Comparison of ENCODE assay signal across 12 mouse cellular contexts in genomic region chr6:136535176-136535575, GRCm38 (mm10). TPM values are rescaled to one million over a fixed set of nuclear protein-coding genes. Genes with fewer than 3 reads are reported as not detected.
DNase-seq lines count a peak whose midpoint lies in the region; ATAC-seq and TF ChIP-seq lines count a peak whose summit lies in the region.
"Had no signal": no experiment of that assay in that cellular context is flagged by ENCODE, and none has a peak within 500 bp of the region (broad histone marks: within the 10 kb centered on the region; RNA-seq: fewer than 3 reads in every experiment).

No protein-coding gene starts in this region.

- no peak for TF ChIP-seq CTCF in lung, postnatal 0 days (IDR thresholded peaks at IDR 0.05)

- 0 out of 2 replicates have a peak overlapping the region, but pooled peaks have one; percentile 48 for H3K9ac ChIP-seq in heart, embryonic 12.5 days
- H3K9ac ChIP-seq in lung, postnatal 0 days (replicated peaks; ENCODE audit: low read depth): no peak overlapping the region
- peak overlapping the region; percentile 61; the same call in 1 of the 2 replicates for H3K9ac ChIP-seq in hindbrain, embryonic 14.5 days
- 0 out of 2 replicates have a peak overlapping the region, but pooled peaks have one; percentile 7 for H3K9ac ChIP-seq in neural tube, embryonic 14.5 days (replicated peaks; ENCODE audit: low read depth, low read length)

- no peak; the same call in 1 of the 2 replicates for ATAC-seq in heart, embryonic 12.5 days (ENCODE audit: insufficient number of reproducible peaks, low FRiP score)
- no peak for ATAC-seq in lung, postnatal 0 days
- ATAC-seq in hindbrain, embryonic 14.5 days (ENCODE audit: low FRiP score): no peak
- no peak for ATAC-seq in neural tube, embryonic 14.5 days (ENCODE audit: low read depth)

- WGBS in heart, embryonic 12.5 days: 34% methylated on average over 5 of the region's 5 CpGs
- 34% methylated on average over 5 of the region's 5 CpGs for WGBS in lung, postnatal 0 days
- WGBS in hindbrain, embryonic 14.5 days: 42% methylated on average over 5 of the region's 5 CpGs
- 57% methylated on average over 5 of the region's 5 CpGs for WGBS in neural tube, embryonic 14.5 days

- peaks cover 27% of the 10 kb centered on the region for H3K36me3 ChIP-seq in heart, embryonic 12.5 days
- no peaks in the 10 kb centered on the region for H3K36me3 ChIP-seq in lung, postnatal 0 days (ENCODE audit: insufficient read depth, low read length)
- H3K36me3 ChIP-seq in hindbrain, embryonic 14.5 days (replicated peaks; ENCODE audit: control insufficient read depth, insufficient read depth): peaks cover 13% of the 10 kb centered on the region; the same call in 1 of the 2 replicates
- no peaks in the 10 kb centered on the region for H3K36me3 ChIP-seq in neural tube, embryonic 14.5 days (ENCODE audit: control insufficient read depth, insufficient read depth, low read length)

- H3K27ac ChIP-seq in heart, embryonic 12.5 days (ENCODE audit: poor library complexity, severe bottlenecking): 0 out of 2 replicates have a peak overlapping the region, but pooled peaks have one; percentile 27
- H3K27ac ChIP-seq in lung, postnatal 0 days (ENCODE audit: low read length): no peak overlapping the region
- H3K27ac ChIP-seq in hindbrain, embryonic 14.5 days: peak overlapping the region; percentile 88
- H3K27ac ChIP-seq in neural tube, embryonic 14.5 days (ENCODE audit: low read depth, low read length): peak overlapping the region; percentile 18; the same call in 1 of the 2 replicates

- H3K9me3 ChIP-seq in heart, embryonic 12.5 days (replicated peaks): no peaks in the 10 kb centered on the region
- H3K9me3 ChIP-seq in lung, postnatal 0 days (ENCODE audit: low read length): no peaks in the 10 kb centered on the region
- no peaks in the 10 kb centered on the region for H3K9me3 ChIP-seq in hindbrain, embryonic 14.5 days (ENCODE audit: control insufficient read depth, low read length)
- H3K9me3 ChIP-seq in neural tube, embryonic 14.5 days (ENCODE audit: control insufficient read depth, low read length): no peaks in the 10 kb centered on the region

- no peak for TF ChIP-seq EP300 in lung, postnatal 0 days (IDR thresholded peaks at IDR 0.05)

- DNase-seq in heart, adult 9 months (ENCODE audit: low spot score in 2 of 2): no peak
- DNase-seq in lung, postnatal 0 days (ENCODE audit: low spot score): peak; percentile 60
- no peak for DNase-seq in lung, postnatal 36 days
- no peak for DNase-seq in hindbrain, embryonic 14.5 days (ENCODE audit: low spot score)
- DNase-seq in kidney, adult 8-10 months: no peak
- DNase-seq: cerebellum, adult 8-10 months; gastrocnemius, postnatal 14 days; kidney, adult 9 months; layer of hippocampus, adult 9-11 months; spleen, adult 18-20 months had no signal

- H3K4me3 ChIP-seq in heart, embryonic 12.5 days: no peak overlapping the region
- no peak overlapping the region for H3K4me3 ChIP-seq in lung, postnatal 0 days (ENCODE audit: low read depth, low read length)
- no peak overlapping the region for H3K4me3 ChIP-seq in hindbrain, embryonic 14.5 days (replicated peaks; ENCODE audit: low read length)
- H3K4me3 ChIP-seq in neural tube, embryonic 14.5 days (ENCODE audit: low read depth, low read length): no peak overlapping the region

- peak overlapping the region; percentile 45 for H3K4me2 ChIP-seq in heart, embryonic 12.5 days
- H3K4me2 ChIP-seq in lung, postnatal 0 days (replicated peaks; ENCODE audit: low read depth, low read length): 0 out of 2 replicates have a peak overlapping the region, but pooled peaks have one; percentile 17
- H3K4me2 ChIP-seq in hindbrain, embryonic 14.5 days (replicated peaks): peak overlapping the region; percentile 47
- peak overlapping the region; percentile 23 for H3K4me2 ChIP-seq in neural tube, embryonic 14.5 days (ENCODE audit: low read depth, low read length)

- H3K4me1 ChIP-seq in heart, embryonic 12.5 days (replicated peaks): peaks cover 41% of the 10 kb centered on the region
- peaks cover 6% of the 10 kb centered on the region; the same call in 1 of the 2 replicates for H3K4me1 ChIP-seq in lung, postnatal 0 days (ENCODE audit: insufficient read depth, low read depth, low read length)
- peaks cover 33% of the 10 kb centered on the region for H3K4me1 ChIP-seq in hindbrain, embryonic 14.5 days (replicated peaks; ENCODE audit: control insufficient read depth, insufficient read depth, low read length)
- H3K4me1 ChIP-seq in neural tube, embryonic 14.5 days (ENCODE audit: control insufficient read depth, insufficient read depth, low read length): peaks cover 20% of the 10 kb centered on the region; the same call in 1 of the 2 replicates

- H3K27me3 ChIP-seq in heart, embryonic 12.5 days (replicated peaks): no peaks in the 10 kb centered on the region
- no peaks in the 10 kb centered on the region for H3K27me3 ChIP-seq in lung, postnatal 0 days (replicated peaks; ENCODE audit: insufficient read depth, low read length)
- no peaks in the 10 kb centered on the region for H3K27me3 ChIP-seq in hindbrain, embryonic 14.5 days (ENCODE audit: control insufficient read depth, insufficient read depth, low read length)
- H3K27me3 ChIP-seq in neural tube, embryonic 14.5 days (ENCODE audit: control insufficient read depth, insufficient read depth, low read length): no peaks in the 10 kb centered on the region

RNA-seq across cellular contexts. Expression of gene Atf7ip, which starts 29.2 kb away (rescaled TPM):
- polyA plus RNA-seq in heart, embryonic 12.5 days (2016; fragmentation: Nextera tagmentation; extraction: Ambion mirVana): 51.0 and 51.5 TPM in 2 replicates
- 13.9 and 14.9 TPM in 2 replicates for polyA plus RNA-seq in lung, postnatal 0 days (2015; fragmentation: Nextera tagmentation; extraction: Ambion mirVana)
- 42.8 and 49.7 TPM in 2 replicates for polyA plus RNA-seq in hindbrain, embryonic 14.5 days (2014; fragmentation: Nextera tagmentation; extraction: Ambion mirVana)
- polyA plus RNA-seq in neural tube, embryonic 14.5 days (2014; fragmentation: Nextera tagmentation; extraction: Ambion mirVana): 49.2 and 59.5 TPM in 2 replicates
